Mouse (Mus musculus) neural tube, embryonic 14.5 days (tissue): ENCODE results near the gene Smco2. TPM values are rescaled to one million over a fixed set of nuclear protein-coding genes. Genes with fewer than 3 reads are reported as not detected.
A peak's percentile ranks its signal among the peaks of the same experiment; 100 is the strongest.

ENCODE experiments used
- ATAC-seq: fragments of 200-750 bp; cut with Nextera tagmentation; 2 replicates; pipeline ENCODE4 v1.8.0; 2017; ENCODE audit warnings: low read depth, mild to moderate bottlenecking, moderate TSS enrichment, moderate library complexity
- H3K27ac ChIP-seq: fragments of 300-500 bp; sonication (generic); 2 replicates; pipeline ENCODE4 v1.5.1; 2014; ENCODE audit warnings: low read depth, mild to moderate bottlenecking, control low read depth, low read length, moderate library complexity, mixed read lengths
- H3K27me3 ChIP-seq: fragments of 300-500 bp; sonication (generic); 2 replicates; pipeline ENCODE4 v1.6.1; 2014; ENCODE audit warnings: low read length; ENCODE audit not compliant: control insufficient read depth, insufficient read depth
- H3K36me3 ChIP-seq: fragments of 300-500 bp; sonication (generic); 2 replicates; pipeline ENCODE4 v1.6.1; 2014; ENCODE audit warnings: low read length, mixed read lengths; ENCODE audit not compliant: control insufficient read depth, insufficient read depth
- H3K4me1 ChIP-seq: fragments of 300-500 bp; sonication (generic); 2 replicates; pipeline ENCODE4 v1.6.1; 2014; ENCODE audit warnings: low read length; ENCODE audit not compliant: control insufficient read depth, insufficient read depth
- H3K4me2 ChIP-seq: fragments of 300-500 bp; sonication (generic); 2 replicates; pipeline ENCODE4 v1.6.1; 2014; ENCODE audit warnings: mild to moderate bottlenecking, low read depth, low read length, control low read depth
- H3K4me3 ChIP-seq: fragments of 300-500 bp; sonication (generic); 2 replicates; pipeline ENCODE4 v1.5.1; 2014; ENCODE audit warnings: low read depth, low read length, control low read depth, mixed read lengths
- H3K9ac ChIP-seq: fragments of 300-500 bp; sonication (generic); replicated peaks from 2 replicates; pipeline ENCODE4 v1.6.1; 2014; ENCODE audit warnings: low read depth, mild to moderate bottlenecking, control low read depth, low read length, mixed read lengths
- H3K9me3 ChIP-seq: fragments of 300-500 bp; sonication (generic); 2 replicates; pipeline ENCODE4 v1.6.1; 2016; ENCODE audit warnings: low read length; ENCODE audit not compliant: control insufficient read depth
- WGBS: fragments of 180-500 bp; shearing (Covaris S2); extraction: QIAGEN DNeasy Blood & Tissue Kit; methylation state at CpG from one replicate; pipeline ENCODE4 v1.1.7; 2014; 5-methylcytosine and 5-hydroxymethylcytosine counted together
- polyA plus RNA-seq: library from polyadenylated mRNA; unstranded; fragments of >200 nt; fragmentation: Nextera tagmentation; extraction: Ambion mirVana; gene quantifications from 2 replicates; pipeline ENCODE4 v1.2.1, GENCODE M21; 2014

Smco2 gene
- polyA plus RNA-seq, 1 experiment from 2014 or later: not detected

DNA sequence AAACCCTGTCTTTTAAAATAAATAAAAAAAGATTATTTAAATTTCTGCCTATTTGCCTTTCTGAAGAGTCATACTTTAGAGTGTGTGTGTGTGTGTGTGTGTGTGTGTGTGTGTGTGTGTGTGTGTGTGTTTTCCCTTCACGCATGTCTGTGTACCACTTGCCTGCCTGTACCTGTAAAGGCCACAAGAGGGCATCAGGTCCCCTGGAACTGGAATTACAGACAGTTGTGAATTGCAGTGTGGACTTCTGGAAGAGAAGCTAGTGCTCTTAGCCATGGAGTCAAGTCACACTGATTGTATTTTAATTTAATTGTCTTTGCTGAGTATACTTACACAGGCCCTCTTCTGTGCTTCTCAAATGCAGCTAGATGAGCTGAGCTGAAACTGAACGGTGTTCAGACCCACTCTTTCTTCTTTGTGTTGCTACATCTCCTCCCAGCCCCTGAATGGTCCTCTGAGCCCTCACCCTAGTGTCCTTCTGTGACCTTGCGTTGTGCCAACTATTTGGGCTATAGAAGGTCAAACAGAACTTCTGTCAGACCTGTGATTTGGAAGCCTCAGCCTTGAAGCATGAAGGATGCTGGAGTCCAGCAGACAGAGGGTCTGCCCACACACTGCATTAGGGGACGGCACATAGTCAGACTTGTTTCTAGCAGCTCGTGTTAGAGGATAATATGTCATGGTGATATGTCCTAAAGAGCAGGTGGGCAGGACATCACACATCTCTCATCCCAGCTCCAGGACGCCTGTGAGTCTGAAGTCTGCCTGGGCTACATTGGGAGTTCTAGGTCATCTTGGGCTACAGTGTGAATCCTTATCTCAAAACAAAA, 16.2 kb upstream of the Smco2 start:
- Histone ChIP-seq H3K27me3 (no peaks in the 10 kb centered on the region), H3K9me3 (no peaks in the 10 kb centered on the region), H3K27ac (no peak overlapping the region), H3K36me3 (no peaks in the 10 kb centered on the region), H3K4me3 (no peak overlapping the region), H3K9ac (no peak overlapping the region), H3K4me1 (no peaks in the 10 kb centered on the region), H3K4me2 (no peak overlapping the region)
- peak; percentile 83 for ATAC-seq
- 75% methylated on average over 6 of the region's 6 CpGs for WGBS

DNA sequence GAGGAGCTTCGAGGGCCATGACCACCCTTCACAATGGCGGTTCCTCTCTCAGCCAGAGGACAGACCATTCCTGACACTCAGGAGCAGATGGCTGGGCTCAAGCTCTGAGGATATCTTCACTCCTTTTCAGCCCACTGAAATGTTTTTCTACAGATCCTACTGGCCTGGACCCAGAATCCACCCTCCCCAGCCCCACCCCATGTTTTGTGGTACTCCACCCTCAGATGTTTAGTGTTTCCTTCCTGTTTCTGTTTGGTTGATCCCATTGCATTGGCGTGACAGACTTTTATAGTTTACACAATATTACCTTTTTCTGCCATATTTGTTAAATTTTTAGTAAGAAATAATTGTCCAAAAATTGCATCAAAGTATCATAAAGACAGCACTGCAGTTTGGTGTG, 15.6 kb upstream of the Smco2 start:
- no peak overlapping the region for H3K4me2 ChIP-seq
- no peak overlapping the region for H3K27ac ChIP-seq
- H3K4me1 ChIP-seq: no peaks in the 10 kb centered on the region
- ATAC-seq: no peak
- 86% methylated on average over 3 of the region's 3 CpGs for WGBS
- H3K9me3 ChIP-seq: no peaks in the 10 kb centered on the region
- no peaks in the 10 kb centered on the region for H3K27me3 ChIP-seq
- H3K4me3 ChIP-seq: no peak overlapping the region
- no peak overlapping the region for H3K9ac ChIP-seq
- no peaks in the 10 kb centered on the region for H3K36me3 ChIP-seq

DNA sequence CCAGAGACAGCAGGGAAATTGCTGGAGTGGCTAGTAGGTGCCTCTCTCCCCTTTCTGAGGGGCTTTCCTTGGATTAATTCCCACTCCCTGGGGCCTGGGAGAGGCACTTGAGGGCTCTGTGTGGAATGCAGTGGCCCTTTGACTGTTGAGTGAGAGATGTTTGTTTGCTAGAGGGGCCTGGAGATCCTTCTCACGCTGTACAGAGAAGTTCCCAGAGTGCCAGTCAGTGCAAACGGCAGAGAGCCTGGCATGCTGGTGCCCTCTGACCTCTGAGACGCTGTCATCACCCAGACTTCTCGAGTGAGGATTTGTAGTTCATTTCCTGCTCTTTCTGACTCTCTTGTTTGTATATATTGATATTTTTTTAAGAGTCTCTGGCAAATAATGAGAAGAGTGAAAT, 14.1 kb upstream of the Smco2 start:
- H3K27me3 ChIP-seq: no peaks in the 10 kb centered on the region
- 52% methylated on average over 4 of the region's 4 CpGs for WGBS
- no peak overlapping the region for H3K4me2 ChIP-seq
- no peak overlapping the region for H3K27ac ChIP-seq
- no peaks in the 10 kb centered on the region for H3K36me3 ChIP-seq
- no peak overlapping the region for H3K9ac ChIP-seq
- no peaks in the 10 kb centered on the region for H3K9me3 ChIP-seq
- H3K4me1 ChIP-seq: no peaks in the 10 kb centered on the region
- no peak for ATAC-seq
- no peak overlapping the region for H3K4me3 ChIP-seq

DNA sequence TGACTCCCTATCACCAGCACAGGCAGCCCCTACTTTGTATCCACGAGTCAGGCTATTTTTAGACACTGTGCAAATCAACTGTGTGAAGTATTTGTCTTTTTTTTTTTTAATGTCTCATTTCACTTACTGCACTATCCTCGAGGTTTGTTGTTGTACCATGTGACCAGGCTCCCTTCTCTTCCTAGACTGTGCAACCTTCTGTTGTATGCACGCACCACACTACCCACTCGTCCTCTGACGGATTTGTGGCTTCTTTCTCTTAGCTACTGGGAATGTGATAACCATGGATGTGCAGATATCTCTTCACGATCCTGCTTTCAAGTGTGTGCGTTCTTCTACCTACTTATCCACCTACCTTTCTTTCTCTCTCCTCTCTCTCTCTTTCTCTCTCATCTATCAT, 12.6 kb upstream of the Smco2 start:
- Histone ChIP-seq H3K4me3 (no peak overlapping the region), H3K27me3 (no peaks in the 10 kb centered on the region), H3K36me3 (no peaks in the 10 kb centered on the region), H3K9me3 (no peaks in the 10 kb centered on the region), H3K27ac (no peak overlapping the region), H3K9ac (no peak overlapping the region), H3K4me2 (no peak overlapping the region), H3K4me1 (no peaks in the 10 kb centered on the region)
- ATAC-seq: no peak
- WGBS: 78% methylated on average over 7 of the region's 7 CpGs

DNA sequence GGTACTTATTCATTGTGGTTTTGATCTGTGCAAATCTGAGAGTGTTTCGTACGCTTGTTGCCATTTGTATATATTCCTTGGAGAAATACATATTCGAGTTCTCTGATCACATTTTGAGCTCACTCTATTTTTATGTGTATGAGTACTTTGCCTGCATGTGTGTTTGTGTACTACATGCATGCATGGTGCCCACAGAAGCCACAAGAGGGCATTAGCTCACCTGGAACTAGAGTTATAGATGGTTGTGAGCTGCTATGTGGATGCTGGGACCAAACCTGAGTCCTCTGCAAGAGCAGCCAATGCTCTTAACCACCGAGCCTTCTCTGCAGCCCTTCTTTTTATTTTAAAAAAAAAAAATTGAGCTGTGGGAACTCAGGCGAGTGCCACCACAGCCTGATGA, 11.5 kb upstream of the Smco2 start:
- Histone ChIP-seq H3K27ac (no peak overlapping the region), H3K9me3 (no peaks in the 10 kb centered on the region), H3K4me2 (no peak overlapping the region), H3K36me3 (no peaks in the 10 kb centered on the region), H3K27me3 (no peaks in the 10 kb centered on the region), H3K9ac (no peak overlapping the region), H3K4me1 (no peaks in the 10 kb centered on the region), H3K4me3 (no peak overlapping the region)
- WGBS: 96% methylated on average over 5 of the region's 5 CpGs
- ATAC-seq: no peak

DNA sequence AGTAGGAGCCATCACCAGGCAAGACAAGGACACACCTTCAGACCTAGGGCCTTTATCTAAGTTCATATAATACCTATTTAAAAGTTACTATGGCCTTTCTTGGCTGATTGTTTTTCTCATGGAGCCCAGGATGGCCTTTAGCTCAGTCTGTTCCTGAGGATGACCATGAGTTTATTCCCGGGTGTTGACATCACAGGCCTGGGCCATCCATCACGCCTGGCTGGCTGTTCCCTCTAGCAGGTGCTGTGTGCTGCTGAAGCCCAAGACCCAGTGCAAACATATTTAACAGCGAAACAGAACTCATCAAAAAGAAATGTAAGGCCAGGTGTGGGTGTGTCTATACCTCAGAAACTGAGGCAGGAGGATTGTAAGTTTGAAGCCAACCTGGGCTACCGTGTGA, 11.0 kb upstream of the Smco2 start:
- Histone ChIP-seq H3K27ac (no peak overlapping the region), H3K36me3 (no peaks in the 10 kb centered on the region), H3K4me3 (no peak overlapping the region), H3K9ac (no peak overlapping the region), H3K4me1 (no peaks in the 10 kb centered on the region), H3K9me3 (no peaks in the 10 kb centered on the region), H3K4me2 (no peak overlapping the region), H3K27me3 (no peaks in the 10 kb centered on the region)
- WGBS: 89% methylated on average over 4 of the region's 4 CpGs
- no peak for ATAC-seq

DNA sequence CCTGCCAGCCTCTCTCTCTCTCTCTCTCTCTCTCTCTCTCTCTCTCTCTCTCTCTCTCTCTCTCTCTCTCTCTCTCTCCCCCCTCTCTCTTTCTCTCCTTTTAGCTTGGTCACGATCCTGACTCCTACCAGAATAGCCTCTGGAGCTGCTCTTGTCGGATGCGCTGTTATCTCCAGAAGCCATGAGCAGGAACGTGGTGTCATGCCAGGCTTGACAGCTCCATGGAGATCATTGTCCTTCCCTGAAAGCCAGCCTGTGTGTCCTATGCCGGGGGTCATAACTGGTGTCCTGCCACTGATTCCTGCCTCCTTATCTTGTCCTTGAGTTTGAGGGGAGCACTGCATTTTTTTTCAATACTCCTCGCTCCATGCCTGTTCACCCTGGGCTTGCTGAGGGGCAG, 5.0 kb upstream of the Smco2 start:
- no peaks in the 10 kb centered on the region for H3K27me3 ChIP-seq
- ATAC-seq: no peak
- H3K9me3 ChIP-seq: no peaks in the 10 kb centered on the region
- H3K4me1 ChIP-seq: no peaks in the 10 kb centered on the region
- no peak overlapping the region for H3K4me2 ChIP-seq
- 85% methylated on average over 6 of the region's 6 CpGs for WGBS
- no peaks in the 10 kb centered on the region for H3K36me3 ChIP-seq
- H3K4me3 ChIP-seq: no peak overlapping the region
- H3K27ac ChIP-seq: no peak overlapping the region
- no peak overlapping the region for H3K9ac ChIP-seq

DNA sequence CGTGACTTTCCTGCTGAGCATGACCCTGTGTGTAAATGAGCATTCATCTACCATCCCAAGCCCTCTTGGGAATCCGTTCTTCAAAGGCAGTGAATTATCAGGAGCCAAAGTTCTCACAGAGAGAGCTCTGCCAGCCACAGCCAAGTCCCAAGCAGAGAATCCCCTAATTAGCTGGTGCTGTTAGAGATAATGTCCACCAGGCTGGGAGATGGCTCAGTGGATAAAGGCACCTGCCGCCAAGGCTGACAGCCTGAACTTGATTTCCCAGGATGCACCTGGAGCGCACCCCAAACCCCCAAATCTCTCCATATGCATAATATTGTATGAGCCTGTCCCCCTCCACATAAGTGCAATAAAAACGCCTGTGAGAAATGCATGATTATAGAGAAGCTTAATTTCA, 4.6 kb upstream of the Smco2 start:
- no peak overlapping the region for H3K9ac ChIP-seq
- no peaks in the 10 kb centered on the region for H3K27me3 ChIP-seq
- no peak for ATAC-seq
- no peaks in the 10 kb centered on the region for H3K9me3 ChIP-seq
- no peaks in the 10 kb centered on the region for H3K36me3 ChIP-seq
- H3K4me3 ChIP-seq: no peak overlapping the region
- no peak overlapping the region for H3K27ac ChIP-seq
- no peak overlapping the region for H3K4me2 ChIP-seq
- H3K4me1 ChIP-seq: no peaks in the 10 kb centered on the region
- WGBS: 76% methylated on average over 5 of the region's 5 CpGs

DNA sequence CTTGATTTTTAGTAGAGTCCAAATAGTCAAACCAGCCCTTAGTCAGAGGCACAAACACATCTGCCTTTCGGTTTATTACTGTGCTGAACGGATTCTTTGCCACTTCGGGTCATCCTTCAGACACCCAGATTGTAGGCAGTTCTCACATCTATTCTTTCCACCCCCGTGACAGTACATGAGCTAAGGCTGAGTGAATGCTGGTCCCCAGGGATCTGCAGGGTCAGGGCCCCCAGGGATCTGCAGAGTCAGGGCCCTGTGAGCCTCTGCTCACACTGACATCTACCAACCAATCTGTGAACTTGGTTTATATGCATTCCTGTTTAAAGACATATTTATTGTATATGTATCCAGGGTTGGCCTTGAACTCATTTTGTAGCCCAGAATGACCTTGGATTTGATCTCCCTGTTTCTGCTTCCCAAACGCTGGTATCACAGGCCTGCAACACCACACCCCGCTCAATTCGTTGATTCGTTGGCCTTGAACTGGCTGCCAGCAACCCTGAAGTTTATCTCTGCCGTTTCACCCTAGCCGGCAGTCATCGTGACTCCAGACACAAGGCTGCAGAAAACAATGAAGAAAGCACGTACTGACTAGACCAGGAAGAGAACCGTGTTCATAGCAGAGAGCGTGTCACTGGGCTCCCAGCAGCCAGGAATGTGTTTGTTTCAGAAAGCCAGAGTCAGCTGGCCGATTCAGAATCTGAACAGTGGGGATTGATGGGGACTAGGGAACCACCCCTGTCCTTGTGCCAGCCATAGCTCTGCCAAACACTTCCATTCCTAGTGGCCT, 3.7 kb upstream of the Smco2 start:
- H3K9ac ChIP-seq: no peak overlapping the region
- H3K4me3 ChIP-seq: no peak overlapping the region
- H3K27ac ChIP-seq: no peak overlapping the region
- no peaks in the 10 kb centered on the region for H3K4me1 ChIP-seq
- H3K4me2 ChIP-seq: no peak overlapping the region
- no peaks in the 10 kb centered on the region for H3K36me3 ChIP-seq
- H3K9me3 ChIP-seq: no peaks in the 10 kb centered on the region
- no peaks in the 10 kb centered on the region for H3K27me3 ChIP-seq
- peak; percentile 61; the same call in 1 of the 2 replicates for ATAC-seq
- 72% methylated on average over 15 of the region's 15 CpGs for WGBS
